Mouse (Mus musculus): ENCODE results near the gene Enox1. TPM values are rescaled to one million over a fixed set of nuclear protein-coding genes. Genes with fewer than 3 reads are reported as not detected.

Gene Enox1
- polyA plus RNA-seq, 1 experiment from 2014 or later: 6.6 TPM

- Histone ChIP-seq H3K4me3 (replicated peaks; ENCODE audit: low read depth, low read length) (no peak overlapping the region), H3K36me3 (ENCODE audit: insufficient read depth, low read length) (no peaks in the 10 kb centered on the region), H3K9ac (ENCODE audit: low read depth, low read length) (no peak overlapping the region), H3K9me3 (replicated peaks; ENCODE audit: low read length) (no peaks in the 10 kb centered on the region), H3K4me2 (ENCODE audit: low read length) (no peak overlapping the region), H3K27ac (no peak overlapping the region), H3K27me3 (ENCODE audit: insufficient read depth, low read length) (no peaks in the 10 kb centered on the region), H3K4me1 (replicated peaks; ENCODE audit: insufficient read depth, low read length) (no peaks in the 10 kb centered on the region)
- DNase-seq (ENCODE audit: low spot score) (no peak), ATAC-seq (replicated peaks; ENCODE audit: low FRiP score, low read depth) (no peak)
- 92% methylated on average over 8 of the region's 8 CpGs for WGBS
- no peak for TF ChIP-seq CTCF (IDR thresholded peaks at IDR 0.05; ENCODE audit: low read depth)
Measured at GRCm38 (mm10) chr14:77648305-77648704, 491.7 kb downstream of the Enox1 start.

DNA sequence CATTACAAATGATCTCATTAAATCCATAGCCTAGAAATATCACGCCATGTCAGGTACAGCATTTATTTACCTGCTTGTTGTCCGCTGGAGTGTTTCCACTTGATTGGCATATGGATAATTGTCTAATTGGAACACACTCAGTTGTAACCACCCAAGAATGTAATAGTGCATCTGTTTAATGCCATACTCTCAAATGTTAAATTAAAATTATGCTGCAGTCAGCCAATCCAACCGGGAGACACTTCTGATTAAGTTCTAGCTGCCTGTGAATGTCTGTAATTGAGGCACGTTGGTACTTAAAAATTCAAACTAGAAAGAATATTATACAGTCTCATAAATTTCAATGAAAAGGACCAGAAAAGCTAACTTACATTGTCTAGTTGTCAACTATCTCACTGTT is 502.2 kb downstream of the Enox1 start:
- no peaks in the 10 kb centered on the region for H3K27me3 ChIP-seq (ENCODE audit: insufficient read depth, low read length)
- WGBS: 77% methylated on average over 4 of the region's 4 CpGs

GRCm38 (mm10) chr14:77662273-77662672 is 505.7 kb downstream of the Enox1 start:
- Histone ChIP-seq H3K27ac (no peak overlapping the region), H3K4me3 (replicated peaks; ENCODE audit: low read depth, low read length) (no peak overlapping the region), H3K27me3 (ENCODE audit: insufficient read depth, low read length) (no peaks in the 10 kb centered on the region), H3K9ac (ENCODE audit: low read depth, low read length) (no peak overlapping the region), H3K4me2 (ENCODE audit: low read length) (no peak overlapping the region), H3K36me3 (ENCODE audit: insufficient read depth, low read length) (no peaks in the 10 kb centered on the region), H3K9me3 (replicated peaks; ENCODE audit: low read length) (no peaks in the 10 kb centered on the region), H3K4me1 (replicated peaks; ENCODE audit: insufficient read depth, low read length) (no peaks in the 10 kb centered on the region)
- ATAC-seq (replicated peaks; ENCODE audit: low FRiP score, low read depth) (no peak), DNase-seq (ENCODE audit: low spot score) (no peak)
- 52% methylated on average over 7 of the region's 7 CpGs for WGBS
- no peak for TF ChIP-seq CTCF (IDR thresholded peaks at IDR 0.05; ENCODE audit: low read depth)

More for the DNA sequence above, 502.2 kb downstream of the Enox1 start:
- H3K9ac ChIP-seq (ENCODE audit: low read depth, low read length): no peak overlapping the region
- TF ChIP-seq CTCF (IDR thresholded peaks at IDR 0.05; ENCODE audit: low read depth): no peak
- no peak overlapping the region for H3K4me3 ChIP-seq (replicated peaks; ENCODE audit: low read depth, low read length)
- H3K27ac ChIP-seq: no peak overlapping the region
- no peak overlapping the region for H3K4me2 ChIP-seq (ENCODE audit: low read length)
- ATAC-seq (replicated peaks; ENCODE audit: low FRiP score, low read depth) (no peak), DNase-seq (ENCODE audit: low spot score) (no peak)
- no peaks in the 10 kb centered on the region for H3K4me1 ChIP-seq (replicated peaks; ENCODE audit: insufficient read depth, low read length)
- H3K36me3 ChIP-seq (ENCODE audit: insufficient read depth, low read length): no peaks in the 10 kb centered on the region
- no peaks in the 10 kb centered on the region for H3K9me3 ChIP-seq (replicated peaks; ENCODE audit: low read length)

- Histone ChIP-seq H3K27ac (no peak overlapping the region), H3K4me1 (replicated peaks; ENCODE audit: insufficient read depth, low read length) (no peaks in the 10 kb centered on the region), H3K4me3 (replicated peaks; ENCODE audit: low read depth, low read length) (no peak overlapping the region), H3K9ac (ENCODE audit: low read depth, low read length) (no peak overlapping the region), H3K9me3 (replicated peaks; ENCODE audit: low read length) (no peaks in the 10 kb centered on the region), H3K4me2 (ENCODE audit: low read length) (no peak overlapping the region), H3K27me3 (ENCODE audit: insufficient read depth, low read length) (no peaks in the 10 kb centered on the region), H3K36me3 (ENCODE audit: insufficient read depth, low read length) (no peaks in the 10 kb centered on the region)
- DNase-seq (ENCODE audit: low spot score) (no peak), ATAC-seq (replicated peaks; ENCODE audit: low FRiP score, low read depth) (no peak)
- WGBS: 79% methylated on average over 8 of the region's 8 CpGs
- no peak for TF ChIP-seq CTCF (IDR thresholded peaks at IDR 0.05; ENCODE audit: low read depth)
Measured at GRCm38 (mm10) chr14:77662994-77663393, 506.4 kb downstream of the Enox1 start.

DNA sequence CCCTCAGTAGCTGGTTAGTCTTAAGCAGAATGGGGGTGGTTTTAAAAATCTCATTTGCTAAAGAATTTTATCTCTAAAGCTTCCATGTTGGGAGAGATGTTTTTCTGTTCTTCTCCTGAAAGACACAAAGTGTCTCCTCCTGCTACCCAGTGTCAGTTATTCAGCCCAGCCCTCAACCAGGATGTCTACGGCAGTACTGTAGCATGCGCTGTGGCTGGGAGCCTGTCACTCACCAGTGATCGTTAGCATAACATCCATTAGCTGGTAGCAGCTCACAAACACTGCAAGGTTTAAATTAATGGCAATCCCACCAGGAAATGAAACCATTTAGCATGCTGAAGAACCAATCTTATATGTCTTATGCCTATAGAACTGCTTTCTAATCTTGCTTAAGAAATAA is 511.5 kb downstream of the Enox1 start:
- no peak for ATAC-seq (replicated peaks; ENCODE audit: low FRiP score, low read depth)
- Histone ChIP-seq H3K4me1 (replicated peaks; ENCODE audit: insufficient read depth, low read length) (no peaks in the 10 kb centered on the region), H3K9me3 (replicated peaks; ENCODE audit: low read length) (no peaks in the 10 kb centered on the region), H3K27ac (no peak overlapping the region), H3K9ac (ENCODE audit: low read depth, low read length) (no peak overlapping the region), H3K4me3 (replicated peaks; ENCODE audit: low read depth, low read length) (no peak overlapping the region), H3K36me3 (ENCODE audit: insufficient read depth, low read length) (no peaks in the 10 kb centered on the region), H3K4me2 (ENCODE audit: low read length) (no peak overlapping the region), H3K27me3 (ENCODE audit: insufficient read depth, low read length) (no peaks in the 10 kb centered on the region)
- no peak for TF ChIP-seq CTCF (IDR thresholded peaks at IDR 0.05; ENCODE audit: low read depth)
- 60% methylated on average over 3 of the region's 3 CpGs for WGBS
- no peak for DNase-seq (ENCODE audit: low spot score)

GRCm38 (mm10) chr14:77669494-77669893 is 512.9 kb downstream of the Enox1 start:
- no peak for ATAC-seq (replicated peaks; ENCODE audit: low FRiP score, low read depth)
- WGBS: 88% methylated on average over 7 of the region's 7 CpGs

GRCm38 (mm10) chr14:77670945-77671344 is 514.4 kb downstream of the Enox1 start:
- Histone ChIP-seq H3K9ac (ENCODE audit: low read depth, low read length) (no peak overlapping the region), H3K27ac (no peak overlapping the region), H3K4me3 (replicated peaks; ENCODE audit: low read depth, low read length) (no peak overlapping the region), H3K36me3 (ENCODE audit: insufficient read depth, low read length) (no peaks in the 10 kb centered on the region), H3K9me3 (replicated peaks; ENCODE audit: low read length) (no peaks in the 10 kb centered on the region), H3K4me1 (replicated peaks; ENCODE audit: insufficient read depth, low read length) (no peaks in the 10 kb centered on the region), H3K4me2 (ENCODE audit: low read length) (no peak overlapping the region), H3K27me3 (ENCODE audit: insufficient read depth, low read length) (no peaks in the 10 kb centered on the region)
- TF ChIP-seq CTCF (IDR thresholded peaks at IDR 0.05; ENCODE audit: low read depth): no peak
- no peak for ATAC-seq (replicated peaks; ENCODE audit: low FRiP score, low read depth)
- DNase-seq (ENCODE audit: low spot score): no peak
- WGBS: 77% methylated on average over 5 of the region's 5 CpGs

More at GRCm38 (mm10) chr14:77669494-77669893, 512.9 kb downstream of the Enox1 start:
- DNase-seq (ENCODE audit: low spot score): no peak
- no peaks in the 10 kb centered on the region for H3K9me3 ChIP-seq (replicated peaks; ENCODE audit: low read length)
- no peaks in the 10 kb centered on the region for H3K27me3 ChIP-seq (ENCODE audit: insufficient read depth, low read length)
- no peak overlapping the region for H3K4me2 ChIP-seq (ENCODE audit: low read length)
- H3K4me3 ChIP-seq (replicated peaks; ENCODE audit: low read depth, low read length): no peak overlapping the region
- no peaks in the 10 kb centered on the region for H3K36me3 ChIP-seq (ENCODE audit: insufficient read depth, low read length)
- TF ChIP-seq CTCF (IDR thresholded peaks at IDR 0.05; ENCODE audit: low read depth): no peak
- no peak overlapping the region for H3K9ac ChIP-seq (ENCODE audit: low read depth, low read length)
- no peaks in the 10 kb centered on the region for H3K4me1 ChIP-seq (replicated peaks; ENCODE audit: insufficient read depth, low read length)
- H3K27ac ChIP-seq: no peak overlapping the region

Data from kidney, postnatal 0 days (tissue).